Mouse (Mus musculus): ENCODE data around the gene Fam13a. TPM values are rescaled to one million over a fixed set of nuclear protein-coding genes. Genes with fewer than 3 reads are reported as not detected.

Fam13a gene
- total RNA-seq, 2 experiments from 2014 or later, result 17.5 to 17.9 TPM

GRCm38 (mm10) chr6:58946840-58947239 is 77.5 kb downstream of the Fam13a start:
- Histone ChIP-seq H3K27ac (peak overlapping the region; percentile 16; the same call in 1 of the 2 replicates), H3K4me3 (no peak overlapping the region)
- DNase-seq (ENCODE audit: low spot score in 2 of 2), result peak in 1 of 2 experiments; percentile 60
- no peak for TF ChIP-seq CTCF (conservative IDR thresholded peaks at IDR 0.05)

- no peak for TF ChIP-seq CTCF (conservative IDR thresholded peaks at IDR 0.05)
- H3K4me3 ChIP-seq, result no peak overlapping the region
- H3K27ac ChIP-seq, result no peak overlapping the region
- no peak for DNase-seq (ENCODE audit: low spot score in 2 of 2)
Measured at GRCm38 (mm10) chr6:58946246-58946645, 78.1 kb downstream of the Fam13a start.

GRCm38 (mm10) chr6:58943958-58944357 is 80.4 kb downstream of the Fam13a start:
- no peak overlapping the region for H3K4me3 ChIP-seq
- TF ChIP-seq CTCF (conservative IDR thresholded peaks at IDR 0.05), result no peak
- DNase-seq (ENCODE audit: low spot score in 2 of 2), result no peak
- no peak overlapping the region for H3K27ac ChIP-seq

GRCm38 (mm10) chr6:58942276-58942675 is 82.1 kb downstream of the Fam13a start:
- no peak overlapping the region for H3K4me3 ChIP-seq

GRCm38 (mm10) chr6:58937726-58938125 is 86.6 kb downstream of the Fam13a start:
- H3K4me3 ChIP-seq, result no peak overlapping the region
- no peak for TF ChIP-seq CTCF (conservative IDR thresholded peaks at IDR 0.05)
- H3K27ac ChIP-seq, result no peak overlapping the region
- no peak for DNase-seq (ENCODE audit: low spot score in 2 of 2)

More at GRCm38 (mm10) chr6:58942276-58942675, 82.1 kb downstream of the Fam13a start:
- no peak overlapping the region for H3K27ac ChIP-seq
- no peak for DNase-seq (ENCODE audit: low spot score in 2 of 2)
- TF ChIP-seq CTCF (conservative IDR thresholded peaks at IDR 0.05), result no peak

- Histone ChIP-seq H3K27ac (peak overlapping the region; percentile 93), H3K4me3 (no peak overlapping the region)
- TF ChIP-seq CTCF (conservative IDR thresholded peaks at IDR 0.05), result no peak
- no peak for DNase-seq (ENCODE audit: low spot score in 2 of 2)
Measured at GRCm38 (mm10) chr6:58934144-58934543, 90.2 kb downstream of the Fam13a start.

DNA sequence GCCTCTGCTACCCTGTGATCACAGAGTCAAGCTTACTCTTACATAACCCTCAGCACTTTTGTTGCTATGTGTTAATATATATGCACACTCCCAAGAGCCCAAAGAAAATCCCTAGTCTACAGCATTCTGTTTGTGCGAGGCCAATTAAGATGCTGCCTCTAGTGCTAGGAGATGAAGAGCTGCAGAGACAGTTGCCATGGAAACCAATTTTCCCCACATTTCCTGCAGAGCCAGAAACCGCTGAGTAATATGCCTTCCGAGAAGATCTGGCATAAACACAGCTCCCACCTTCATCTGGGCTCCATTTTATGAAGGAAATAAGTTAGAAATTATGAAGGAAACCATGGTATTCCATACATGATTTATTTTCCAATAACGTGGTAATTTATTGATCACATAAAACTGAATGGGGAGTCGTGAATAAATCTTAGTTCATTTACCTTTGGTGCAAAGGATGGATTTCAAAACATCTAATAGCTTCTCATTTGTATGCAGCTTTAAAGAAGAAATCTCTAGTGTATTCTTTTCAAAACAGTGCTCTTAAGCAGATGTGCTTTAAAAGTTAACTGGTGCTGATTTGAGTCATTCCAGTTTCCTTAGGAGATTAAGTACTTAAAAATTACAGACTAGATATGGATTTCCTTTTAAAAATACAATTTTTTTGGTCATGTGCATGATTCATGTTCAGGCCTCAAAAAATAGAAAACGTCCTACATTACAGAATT is 91.0 kb downstream of the Fam13a start:
- Histone ChIP-seq H3K4me3 (no peak overlapping the region; the same call in 1 of the 2 replicates), H3K27ac (peak overlapping the region; percentile 93)
- DNase-seq (ENCODE audit: low spot score in 2 of 2), result peak; percentile 75 to 93
- peak; percentile 50 for TF ChIP-seq CTCF (conservative IDR thresholded peaks at IDR 0.05)

GRCm38 (mm10) chr6:58932515-58933188 is 91.7 kb downstream of the Fam13a start:
- no peak for TF ChIP-seq CTCF (conservative IDR thresholded peaks at IDR 0.05)
- Histone ChIP-seq H3K4me3 (no peak overlapping the region; the same call in 1 of the 2 replicates), H3K27ac (peak overlapping the region; percentile 93)
- no peak for DNase-seq (ENCODE audit: low spot score in 2 of 2)

- Histone ChIP-seq H3K4me3 (no peak overlapping the region), H3K27ac (peak overlapping the region; percentile 43)
- no peak for DNase-seq (ENCODE audit: low spot score in 2 of 2)
- no peak for TF ChIP-seq CTCF (conservative IDR thresholded peaks at IDR 0.05)
Measured at GRCm38 (mm10) chr6:58931149-58931548, 93.2 kb downstream of the Fam13a start.

DNA sequence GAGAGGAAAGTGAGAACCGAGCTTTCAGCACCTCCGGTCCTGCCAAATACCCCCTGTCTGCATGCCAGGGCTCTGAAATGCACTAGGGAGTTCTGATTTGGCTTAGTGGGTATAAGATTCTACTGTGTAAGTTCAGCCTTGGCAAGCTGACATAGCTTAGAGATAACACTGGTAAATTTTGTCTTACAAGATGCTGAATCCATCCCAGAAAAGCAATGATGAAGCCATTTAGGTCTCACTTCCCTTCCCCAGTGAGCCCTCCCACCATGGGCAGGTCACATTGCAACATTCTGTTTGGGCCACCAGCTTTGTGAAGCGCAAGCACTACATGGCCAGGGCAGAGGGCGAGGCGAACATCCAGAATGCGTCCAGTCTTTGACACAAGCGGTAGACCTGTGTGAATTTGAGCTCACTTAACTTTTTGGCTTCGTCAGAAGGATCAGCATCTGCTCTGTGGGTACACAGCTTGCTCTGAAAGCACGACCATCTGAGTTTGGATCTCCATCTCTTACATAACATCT is 94.4 kb downstream of the Fam13a start:
- peak overlapping the region; percentile 43 for H3K27ac ChIP-seq
- TF ChIP-seq CTCF (conservative IDR thresholded peaks at IDR 0.05), result no peak
- DNase-seq (ENCODE audit: low spot score in 2 of 2), result no peak
- no peak overlapping the region for H3K4me3 ChIP-seq

DNA sequence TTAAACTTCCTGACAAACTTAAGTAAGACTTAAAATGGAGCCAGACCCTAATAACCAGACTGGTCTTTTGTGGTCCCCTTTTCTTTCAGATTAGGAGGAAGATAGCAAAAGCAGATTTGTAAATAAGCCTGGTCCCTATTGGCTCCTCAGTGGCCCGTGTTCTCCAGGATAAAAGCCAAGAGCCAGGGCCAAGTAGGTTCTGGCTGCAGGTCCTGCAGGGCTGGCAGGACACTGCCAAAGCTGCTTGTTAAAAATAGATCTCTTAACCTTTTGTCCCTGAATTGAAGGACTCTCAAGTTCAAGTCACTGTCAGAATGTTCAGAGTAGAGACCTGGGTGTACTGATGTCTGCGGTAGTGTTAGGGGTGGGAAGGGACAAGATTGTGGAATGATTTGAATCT is 96.5 kb downstream of the Fam13a start:
- no peak overlapping the region for H3K4me3 ChIP-seq
- peak overlapping the region; percentile 70 for H3K27ac ChIP-seq
- no peak for DNase-seq (ENCODE audit: low spot score in 2 of 2)
- no peak for TF ChIP-seq CTCF (conservative IDR thresholded peaks at IDR 0.05)

GRCm38 (mm10) chr6:58922511-58922910 is 101.8 kb downstream of the Fam13a start:
- Histone ChIP-seq H3K27ac (no peak overlapping the region), H3K4me3 (no peak overlapping the region)
- no peak for TF ChIP-seq CTCF (conservative IDR thresholded peaks at IDR 0.05)
- no peak for DNase-seq (ENCODE audit: low spot score in 2 of 2)

DNA sequence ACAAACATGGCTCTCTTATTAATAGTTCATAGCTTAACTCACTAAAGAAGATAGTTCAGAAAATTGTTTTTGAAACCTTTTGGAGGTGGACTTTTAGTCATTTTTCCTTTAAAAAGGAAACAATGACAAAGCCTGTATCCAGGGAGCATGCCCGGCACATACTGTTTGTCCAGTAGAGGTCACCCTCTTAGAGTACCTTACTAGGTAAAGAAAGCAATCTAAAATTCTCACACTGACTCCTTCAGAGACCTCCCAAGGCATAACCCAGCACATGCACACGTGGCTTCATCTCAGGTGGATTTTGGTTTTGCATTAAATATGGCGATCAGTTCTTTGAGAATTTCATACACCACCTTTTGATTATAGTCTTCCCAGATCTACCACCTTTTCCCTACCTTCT is 102.7 kb downstream of the Fam13a start:
- DNase-seq (ENCODE audit: low spot score in 2 of 2), result no peak
- H3K4me3 ChIP-seq, result no peak overlapping the region
- peak; percentile 67 for TF ChIP-seq CTCF (conservative IDR thresholded peaks at IDR 0.05)
- no peak overlapping the region for H3K27ac ChIP-seq

All from layer of hippocampus, adult 2 months (tissue).